Mouse (Mus musculus): ENCODE results near the gene Ncoa3.

GRCm38 (mm10) chr2:166069164-166069563, 76.7 kb downstream of the Ncoa3 start:
- TF ChIP-seq POLR2A (IDR thresholded peaks at IDR 0.05; ENCODE audit: extremely low read depth, insufficient read depth, low read length) (no peak), CTCF (IDR thresholded peaks at IDR 0.05; ENCODE audit: low read depth, low read length) (no peak)

Data from liver, adult 2 months (tissue).